Mouse (Mus musculus) layer of hippocampus, adult 8-10 months (tissue): ENCODE data around the gene Kank2. TPM values are rescaled to one million over a fixed set of nuclear protein-coding genes. Genes with fewer than 3 reads are reported as not detected.

Source experiments
- DNase-seq, 2 experiments: peaks; one replicate each; pipeline ENCODE4 v3.0.0; 2022; ENCODE audit warnings: low spot score in 2 of 2
- total RNA-seq, 4 experiments: library from RNA; stranded (reverse); gene quantifications; 2 replicates each; pipeline ENCODE4 v1.2.4; 2022

Kank2 gene
- total RNA-seq, 4 experiments from 2014 or later = 7.2 to 10.1 (median 9.3) TPM

DNA sequence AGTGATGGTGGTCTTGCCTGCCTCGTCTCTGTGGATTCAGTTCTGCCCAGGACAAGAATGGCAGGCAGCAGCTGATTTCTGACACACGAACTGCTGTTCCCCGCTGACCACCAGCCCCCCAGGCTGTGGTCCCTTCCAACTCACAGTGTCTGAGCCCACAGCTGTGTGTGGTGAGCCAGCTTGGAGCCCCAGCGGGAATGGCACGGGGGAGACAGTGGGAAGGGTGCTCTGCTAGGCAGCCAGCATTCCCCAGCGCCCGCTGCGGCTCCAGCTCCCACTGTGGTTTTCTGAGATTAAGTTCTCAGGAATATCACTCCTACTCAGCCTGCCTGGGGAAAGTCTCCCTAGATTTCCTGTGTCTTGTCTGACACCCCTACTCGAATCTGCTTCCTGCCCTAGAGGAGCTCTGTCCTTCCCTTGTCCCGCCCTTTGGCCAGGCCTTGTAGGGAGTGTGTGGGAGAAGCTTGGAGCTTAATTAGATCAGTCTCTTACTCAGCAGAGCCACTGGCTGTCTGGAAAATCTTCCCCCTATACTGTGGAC is 46.2 kb downstream of the Kank2 start:
- no peak for DNase-seq

DNA sequence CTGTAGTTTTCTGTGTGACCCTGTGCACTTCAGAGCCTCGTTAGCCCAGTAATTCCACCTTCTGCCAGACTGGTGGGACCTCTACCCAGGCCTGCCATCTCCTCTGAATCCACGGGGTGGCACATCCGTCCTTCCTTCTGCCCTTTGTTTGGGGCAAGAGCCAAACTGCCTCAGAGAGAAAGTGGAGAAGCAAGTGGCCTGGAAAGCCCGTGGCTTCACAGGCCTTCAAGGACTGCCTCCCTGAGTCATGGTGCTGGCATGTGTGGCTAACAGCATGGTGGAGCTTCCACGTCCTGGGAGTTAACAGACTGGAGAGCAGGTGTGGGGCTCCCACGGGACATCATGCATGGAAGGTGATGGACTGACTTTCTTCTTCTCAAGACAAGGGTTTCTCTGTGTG is 47.2 kb downstream of the Kank2 start:
- no peak for DNase-seq

DNA sequence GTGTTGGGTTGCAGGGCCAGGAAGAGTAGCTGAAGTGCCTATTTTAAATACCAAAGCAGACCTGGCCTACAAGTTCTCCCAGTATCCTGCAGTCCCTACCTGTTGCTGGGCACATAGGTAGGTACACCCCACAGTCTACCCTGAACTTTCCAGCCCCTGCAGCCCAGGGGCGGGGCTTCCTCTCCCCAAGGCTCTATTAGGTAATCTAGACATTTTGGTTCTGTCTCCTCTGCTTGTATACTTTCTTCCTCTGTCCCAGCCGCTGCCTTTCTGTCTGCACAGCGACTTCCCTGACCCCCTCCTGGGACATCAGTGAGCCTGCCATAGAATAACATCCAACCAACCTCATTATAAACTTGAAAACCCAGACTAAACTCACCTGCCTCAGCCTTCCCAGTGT is 48.2 kb downstream of the Kank2 start:
- no peak for DNase-seq

DNA sequence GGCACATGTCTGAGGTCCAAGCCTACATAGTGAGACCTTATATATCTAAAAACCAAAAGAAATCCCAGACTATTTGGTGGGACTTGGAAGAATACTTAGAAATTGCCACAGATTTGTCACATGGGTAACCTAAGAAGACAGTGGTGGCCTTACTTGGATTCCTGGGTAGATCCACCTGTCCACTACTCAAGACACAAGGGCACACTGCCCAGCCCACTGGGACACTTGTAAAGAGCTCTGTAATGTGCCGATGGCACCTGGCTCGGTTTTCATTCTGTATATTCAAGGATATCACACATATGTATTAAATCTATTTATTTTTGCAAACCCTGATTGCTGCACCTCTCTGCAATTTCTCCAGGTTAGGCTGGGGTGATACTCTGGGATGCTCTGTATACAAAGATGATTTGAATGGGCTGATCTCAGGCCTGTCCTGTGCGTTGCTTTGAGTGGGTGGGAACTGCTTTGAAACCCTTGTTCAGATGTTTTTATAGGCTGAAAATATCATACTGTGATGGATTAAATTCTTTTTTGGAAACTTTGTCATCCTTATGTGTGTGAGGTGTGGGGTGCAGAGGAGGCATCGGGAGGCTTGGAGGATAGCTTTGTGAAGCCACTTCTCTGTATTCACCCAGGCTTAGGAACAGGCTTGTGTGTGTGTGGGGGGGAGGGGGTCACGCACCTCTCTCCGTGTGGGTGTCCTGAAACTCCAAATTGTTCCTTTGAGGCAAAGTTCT is 49.0 kb downstream of the Kank2 start:
- DNase-seq = no peak

DNA sequence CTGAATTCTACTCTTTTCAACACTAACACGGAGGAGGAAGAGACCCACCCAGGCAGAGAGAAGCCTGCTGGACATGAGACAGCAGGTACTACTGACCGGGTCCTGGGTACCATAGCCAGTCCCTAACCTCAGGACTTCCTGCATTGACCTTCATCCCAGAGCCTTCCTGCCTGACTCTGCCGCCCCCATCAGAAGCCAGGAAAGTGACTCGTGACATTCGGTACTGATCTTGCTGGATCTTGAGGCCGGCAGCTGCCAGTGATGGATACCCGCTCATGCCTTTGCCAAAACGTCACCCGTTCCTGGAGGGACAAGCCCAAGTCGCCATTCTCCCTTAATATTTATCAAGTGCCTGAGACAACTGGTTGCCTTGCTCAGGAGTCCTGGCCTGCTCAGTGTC is 50.1 kb downstream of the Kank2 start:
- no peak for DNase-seq

DNA sequence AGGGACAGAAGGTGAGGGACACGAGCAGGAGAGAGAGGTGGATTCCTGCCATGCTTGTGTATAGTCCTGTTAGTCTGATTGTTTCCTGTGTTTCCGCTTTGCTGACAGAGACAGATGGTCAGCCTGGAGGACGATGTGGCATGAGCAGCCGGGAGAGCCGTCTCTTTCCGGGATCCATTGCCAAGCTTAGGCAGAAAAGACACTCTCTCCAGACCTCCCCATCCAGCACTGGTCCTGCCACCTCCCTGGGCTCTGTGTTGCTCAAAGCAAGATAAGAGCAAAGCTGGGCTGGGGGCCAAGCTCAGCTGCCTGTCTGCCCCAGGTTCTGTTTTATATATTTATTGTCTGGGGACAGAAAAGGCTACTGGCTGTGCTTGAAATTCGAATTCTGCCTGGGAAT is 50.5 kb downstream of the Kank2 start:
- peak in 1 of 2 experiments; percentile 32 for DNase-seq

DNA sequence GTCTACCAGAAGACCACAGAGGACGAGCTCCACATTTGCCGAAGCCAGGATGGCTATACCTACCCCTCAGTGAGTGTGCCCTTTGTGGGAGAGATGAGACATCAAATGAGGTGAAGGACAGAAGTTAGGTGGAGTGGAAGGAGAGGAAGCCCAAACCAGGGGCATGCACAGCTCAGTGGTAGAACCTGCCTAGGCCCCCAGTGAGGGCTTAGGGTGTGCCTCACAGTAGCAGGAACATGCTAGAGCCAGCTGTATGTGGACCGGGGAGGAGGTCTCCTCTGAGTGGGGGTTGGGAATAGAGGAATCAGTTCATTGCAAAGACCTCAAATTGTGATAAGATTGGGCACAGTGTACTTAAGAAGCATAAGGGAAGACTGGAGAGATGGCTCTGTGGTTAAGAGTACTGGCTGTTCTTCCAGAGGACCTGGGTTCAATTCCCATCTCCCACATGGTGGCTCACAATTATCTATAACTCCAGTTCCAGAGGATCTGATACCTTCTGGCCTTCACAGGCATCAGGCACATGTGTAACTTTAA is 51.2 kb downstream of the Kank2 start:
- DNase-seq = no peak

DNA sequence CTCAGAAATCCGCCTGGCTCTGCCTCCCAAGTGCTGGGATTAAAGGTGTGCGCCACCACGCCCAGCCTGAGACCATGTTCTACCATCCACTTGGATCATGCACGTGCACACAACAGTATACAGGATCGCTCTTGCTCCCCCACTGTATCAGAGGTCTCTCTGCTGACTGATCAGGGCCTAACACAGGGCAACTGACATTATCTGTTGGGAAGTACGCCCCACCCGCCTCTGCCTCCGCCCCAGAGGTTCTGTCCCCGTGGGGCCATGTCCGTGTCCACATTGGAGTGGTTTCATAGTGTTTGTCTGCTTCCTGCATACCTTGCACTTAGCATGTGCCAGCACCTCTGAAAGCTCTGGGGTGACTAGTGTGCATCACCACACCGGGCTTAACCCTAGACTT is 57.0 kb downstream of the Kank2 start:
- no peak for DNase-seq

DNA sequence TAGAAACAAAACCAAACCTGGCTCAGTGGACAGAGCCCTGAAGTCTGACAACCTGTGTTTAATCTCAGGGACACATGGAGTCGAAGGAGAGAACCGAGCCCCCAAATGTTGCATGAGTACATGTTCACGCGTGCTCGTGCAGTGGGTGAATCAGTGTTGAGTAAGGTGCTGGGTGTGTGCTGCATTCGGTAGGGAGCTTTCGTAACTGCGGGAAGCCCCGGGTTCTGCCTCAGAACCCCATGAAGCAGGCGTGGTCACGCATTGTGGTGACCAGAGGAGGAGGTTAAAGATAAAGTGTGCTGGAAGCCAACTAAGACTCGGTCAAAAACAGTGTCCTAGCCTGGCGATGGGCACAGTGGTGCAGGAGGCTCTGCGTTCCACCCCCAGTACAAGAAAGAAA is 58.1 kb downstream of the Kank2 start:
- DNase-seq = no peak

DNA sequence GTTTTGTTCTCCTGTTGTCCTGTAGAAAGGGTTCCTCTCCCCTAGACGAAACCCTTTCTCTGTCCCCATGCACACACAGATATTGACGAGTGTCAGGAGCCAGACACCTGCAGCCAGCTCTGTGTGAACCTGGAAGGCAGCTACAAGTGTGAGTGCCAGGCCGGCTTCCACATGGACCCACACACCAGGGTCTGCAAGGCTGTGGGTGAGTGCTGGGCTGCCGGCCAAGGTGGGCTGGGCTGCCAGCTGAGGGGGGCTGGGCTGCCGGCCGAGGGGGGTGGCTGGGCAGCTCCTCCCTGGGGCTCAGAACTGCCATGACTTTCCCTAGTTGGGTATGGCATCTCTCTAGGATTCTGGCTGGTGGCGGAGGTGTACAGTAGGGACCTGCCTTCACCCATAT is 59.8 kb downstream of the Kank2 start:
- no peak for DNase-seq

DNA sequence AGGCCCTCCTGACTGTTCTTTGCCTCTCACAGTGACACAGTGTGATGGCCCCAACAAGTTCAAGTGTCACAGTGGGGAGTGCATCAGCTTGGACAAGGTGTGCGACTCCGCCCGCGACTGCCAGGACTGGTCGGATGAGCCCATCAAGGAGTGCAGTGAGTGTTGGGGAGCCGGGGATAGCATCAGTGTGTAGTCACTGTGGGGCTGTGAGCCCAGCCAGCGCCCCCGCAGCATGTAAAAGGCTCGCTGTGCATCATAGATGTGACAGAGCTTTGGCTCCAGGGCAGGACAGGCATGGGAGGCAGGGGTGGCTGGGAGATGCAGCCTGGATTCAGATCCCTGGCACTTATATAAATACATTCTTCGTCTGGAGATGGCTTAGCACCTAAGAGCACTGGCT is 61.4 kb downstream of the Kank2 start:
- no peak for DNase-seq

DNA sequence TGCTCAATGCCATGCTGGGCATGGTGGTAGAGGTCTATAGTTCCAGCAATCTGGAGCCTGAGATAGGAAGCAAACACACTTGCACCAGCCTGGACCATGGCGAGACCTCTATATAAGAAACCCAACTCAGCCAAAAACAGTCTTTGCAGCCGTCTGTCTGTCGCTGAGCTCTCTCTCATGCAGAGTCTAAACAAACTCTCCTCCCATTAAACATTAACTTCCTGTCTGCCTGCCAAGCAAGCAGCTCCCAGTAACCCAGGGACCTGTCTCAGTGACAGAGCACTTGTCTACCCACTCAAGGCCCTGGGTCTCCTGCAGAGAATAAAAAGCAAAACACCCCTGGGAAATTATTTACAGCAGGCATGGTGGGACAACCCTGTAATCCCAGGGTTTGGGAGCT is 62.0 kb downstream of the Kank2 start:
- DNase-seq = no peak

DNA sequence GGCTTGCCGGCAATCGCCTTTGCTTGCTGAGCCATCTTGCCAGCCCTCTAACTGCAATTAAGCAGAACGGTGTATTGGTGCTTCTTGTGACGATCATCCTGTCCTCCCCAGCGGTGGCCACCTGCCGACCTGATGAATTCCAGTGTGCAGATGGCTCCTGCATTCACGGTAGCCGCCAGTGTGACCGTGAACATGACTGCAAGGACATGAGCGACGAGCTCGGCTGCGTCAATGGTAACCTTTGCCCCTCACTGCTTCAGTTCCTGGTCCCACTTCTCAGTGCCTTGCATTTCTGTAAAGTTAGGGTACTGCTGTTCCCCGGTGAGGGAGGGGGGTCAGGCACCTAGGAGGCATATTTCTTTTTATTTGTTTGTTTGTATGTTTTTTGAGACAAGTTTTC is 63.4 kb downstream of the Kank2 start:
- DNase-seq = no peak

DNA sequence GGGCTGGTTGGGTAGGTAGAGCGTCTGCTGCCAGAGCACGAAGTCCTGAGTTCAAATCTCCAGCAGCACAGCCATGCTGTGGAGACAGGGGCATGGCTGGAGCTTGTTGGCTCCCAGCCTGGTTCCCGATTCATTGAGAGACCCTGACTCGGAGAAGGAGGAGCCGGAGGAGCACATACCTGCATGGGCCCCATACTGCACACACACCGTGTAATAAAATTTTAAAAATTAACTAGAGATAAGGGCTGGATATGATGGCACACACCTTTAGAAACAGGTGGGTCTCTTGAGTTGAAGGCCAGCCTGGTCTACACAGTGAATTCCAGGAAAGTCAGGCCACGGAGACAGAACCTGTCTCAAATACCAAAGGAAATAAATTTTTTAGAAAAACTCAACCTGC is 64.6 kb downstream of the Kank2 start:
- no peak for DNase-seq

DNA sequence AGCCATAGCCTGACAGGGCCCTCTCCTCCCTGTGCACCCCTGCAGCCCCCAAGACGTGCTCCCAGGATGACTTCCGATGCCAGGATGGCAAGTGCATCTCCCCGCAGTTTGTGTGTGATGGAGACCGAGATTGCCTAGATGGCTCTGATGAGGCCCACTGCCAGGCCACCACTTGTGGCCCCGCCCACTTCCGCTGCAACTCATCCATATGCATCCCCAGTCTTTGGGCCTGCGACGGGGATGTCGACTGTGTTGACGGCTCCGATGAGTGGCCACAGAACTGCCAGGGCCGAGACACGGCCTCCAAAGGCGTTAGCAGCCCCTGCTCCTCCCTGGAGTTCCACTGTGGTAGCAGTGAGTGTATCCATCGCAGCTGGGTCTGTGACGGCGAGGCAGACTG is 65.1 kb downstream of the Kank2 start:
- DNase-seq = no peak

DNA sequence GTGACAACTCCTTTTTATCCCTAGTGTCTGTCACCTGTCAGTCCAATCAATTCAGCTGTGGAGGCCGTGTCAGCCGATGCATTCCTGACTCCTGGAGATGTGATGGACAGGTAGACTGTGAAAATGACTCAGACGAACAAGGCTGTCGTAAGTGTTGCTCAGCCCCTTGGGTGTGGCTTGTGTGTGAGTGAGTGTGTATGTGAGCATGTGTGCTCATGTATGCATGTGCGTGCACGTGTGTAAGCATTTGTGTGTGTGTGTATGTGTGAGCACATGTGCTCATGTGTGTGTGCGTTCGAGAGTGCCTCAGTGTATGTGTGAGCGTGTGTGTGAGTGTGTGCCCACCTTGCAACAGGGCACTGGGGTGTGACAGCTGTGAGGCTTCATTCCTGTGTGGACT is 66.3 kb downstream of the Kank2 start:
- DNase-seq = no peak

DNA sequence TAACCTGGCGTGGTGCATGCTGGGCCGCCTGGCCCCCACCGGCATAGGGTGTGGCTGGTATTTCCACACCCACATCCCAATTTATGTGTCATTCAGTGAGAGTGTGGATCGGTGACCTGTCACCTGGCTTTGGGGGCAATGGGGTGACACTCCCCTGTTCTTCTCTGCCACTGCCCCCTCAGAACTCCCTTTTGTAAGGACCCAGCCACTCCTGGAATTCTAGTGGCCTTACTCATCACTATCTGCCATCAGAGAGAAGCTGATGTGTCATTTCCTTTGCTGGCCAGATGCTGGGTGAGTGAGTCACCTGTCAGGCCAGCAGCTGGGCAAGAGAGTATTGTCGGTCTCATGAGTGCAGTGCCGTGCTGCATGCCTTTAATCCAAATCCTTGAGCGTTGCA is 69.3 kb downstream of the Kank2 start:
- no peak for DNase-seq

DNA sequence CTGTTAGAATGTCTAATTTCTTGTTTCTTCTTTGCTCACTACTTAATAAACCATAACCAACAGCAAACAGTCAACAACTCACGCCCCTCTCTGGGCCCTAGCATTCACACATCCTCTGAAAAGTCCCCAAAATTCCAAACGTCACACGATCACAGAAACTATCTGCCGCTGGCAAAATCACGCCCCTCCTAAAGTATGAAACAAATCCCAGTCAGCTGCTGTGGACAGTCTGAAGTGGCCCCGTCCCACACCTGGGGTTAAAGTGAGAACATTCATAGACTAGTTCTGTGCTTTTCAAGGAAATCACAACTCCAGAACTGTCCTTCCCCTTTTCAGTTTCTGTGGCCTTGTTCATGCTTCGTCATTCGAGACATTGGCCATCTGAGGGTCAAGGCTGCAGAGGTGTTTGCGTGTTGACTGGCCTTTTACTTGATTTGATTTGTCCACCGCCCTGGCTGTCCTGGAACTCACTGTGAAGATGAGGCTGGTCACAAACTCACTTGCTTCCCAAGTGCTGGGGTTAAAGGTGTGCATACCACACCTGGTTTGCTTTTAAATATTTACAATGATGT is 70.2 kb downstream of the Kank2 start:
- DNase-seq = no peak

DNA sequence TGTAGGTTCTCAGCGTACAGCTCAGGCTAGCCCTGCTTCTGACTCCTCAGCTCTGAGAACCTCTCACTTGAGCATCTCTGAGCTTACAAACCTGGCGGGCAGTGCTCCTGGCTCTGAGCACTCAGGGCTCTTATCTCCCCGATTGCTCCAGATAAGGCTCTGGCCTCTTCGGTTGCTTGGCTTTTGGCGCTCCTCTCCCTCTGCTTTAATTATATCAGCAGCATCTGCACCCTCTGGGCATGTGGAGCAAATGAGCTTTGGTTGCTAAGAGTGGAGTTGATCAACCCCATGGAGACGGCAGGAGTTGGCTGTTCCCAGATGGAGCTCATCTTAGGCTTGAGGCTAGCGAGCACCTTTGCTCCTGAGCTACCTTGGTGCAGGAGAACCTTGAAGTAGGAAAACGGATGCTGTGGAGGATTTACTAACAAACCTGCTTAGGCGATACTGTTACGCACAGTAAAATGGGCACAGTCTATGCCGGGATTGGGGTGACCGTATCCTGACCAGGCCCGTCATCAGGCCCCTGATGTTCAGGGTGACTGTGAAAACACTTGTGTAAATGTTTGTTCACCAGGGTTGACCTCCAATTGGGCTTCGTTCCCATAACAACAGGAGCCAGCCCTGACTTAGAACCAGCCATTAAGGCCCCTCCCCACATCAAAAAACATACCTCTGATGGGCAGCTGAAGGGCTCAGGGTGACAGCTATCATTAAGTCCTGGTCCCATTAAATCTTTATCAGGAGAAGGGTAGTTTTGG is 72.1 kb downstream of the Kank2 start:
- peak in 1 of 2 experiments; percentile 37 for DNase-seq

DNA sequence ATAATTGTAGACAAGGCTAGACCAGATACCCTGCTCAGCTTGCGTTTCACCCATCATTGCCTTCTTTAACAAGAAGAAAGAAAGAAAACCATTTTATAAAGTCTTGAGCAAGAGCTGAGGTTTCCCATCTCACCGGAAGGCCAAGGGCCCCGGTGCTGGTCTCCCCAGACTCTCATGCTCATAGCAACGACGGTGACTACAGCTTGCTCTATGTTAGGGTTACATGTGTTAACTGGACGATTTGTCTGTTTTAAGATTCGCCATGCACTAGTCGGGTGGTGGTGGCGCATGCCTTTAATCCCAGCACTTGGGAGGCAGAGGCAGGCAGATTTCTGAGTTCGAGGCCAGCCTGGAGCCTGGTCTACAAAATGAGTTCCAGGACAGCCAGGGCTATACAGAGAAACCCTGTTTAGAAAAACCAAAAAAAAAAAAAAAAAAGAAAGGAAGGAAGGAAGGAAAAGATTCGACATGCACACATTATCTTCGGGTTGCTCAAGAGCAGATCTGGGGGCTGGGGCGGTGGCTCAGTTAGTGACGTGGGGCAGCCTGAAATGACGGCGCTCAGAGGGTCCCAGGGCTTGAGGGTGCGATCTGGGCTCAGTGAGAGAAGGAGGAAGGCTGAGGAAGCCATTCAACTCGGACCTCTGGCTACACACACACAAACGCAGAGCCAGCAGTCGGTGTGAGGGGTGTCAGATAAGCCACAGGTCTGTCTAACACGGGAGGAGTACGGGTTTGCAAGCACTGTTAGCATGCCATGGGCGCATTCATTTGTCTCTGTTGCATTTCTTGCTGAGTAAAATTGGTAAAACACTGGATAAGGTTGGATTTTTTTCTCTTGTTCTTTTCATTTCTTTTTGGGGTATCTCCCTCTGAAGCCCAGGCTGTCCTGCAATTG is 73.1 kb downstream of the Kank2 start:
- DNase-seq = no peak

DNA sequence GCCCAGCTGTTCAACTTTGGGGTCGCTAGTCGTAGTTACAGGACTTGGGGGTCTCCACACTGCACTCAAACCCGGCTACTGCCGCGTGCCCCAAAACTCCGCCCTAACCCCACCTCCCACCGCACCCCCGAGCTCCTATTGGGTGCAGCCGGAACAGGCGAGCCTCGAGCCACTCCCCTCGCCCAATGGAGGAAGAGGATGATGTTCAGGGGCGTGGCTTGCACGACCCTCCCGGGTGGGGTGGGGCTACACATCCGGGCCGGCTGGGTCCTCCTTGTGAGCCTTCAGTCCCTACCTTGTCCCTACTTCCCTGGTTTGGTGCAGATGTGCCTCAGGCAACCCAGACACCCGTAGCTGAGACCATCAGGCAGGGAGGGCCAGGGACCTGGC is 74.4 kb downstream of the Kank2 start:
- peak; percentile 85 to 90 for DNase-seq
